Mouse (Mus musculus) monocyte, adult 5-6 weeks (primary cell): ENCODE measurements around the gene Tmem270. TPM values are rescaled to one million over a fixed set of nuclear protein-coding genes. Genes with fewer than 3 reads are reported as not detected.

Experiments
- ATAC-seq: fragments of 153-309, 156-312 bp; replicated peaks from 2 replicates; pipeline ENCODE4 v1.8.0; 2017; ENCODE audit warnings: mild to moderate bottlenecking; ENCODE audit not compliant: low TSS enrichment, insufficient number of reproducible peaks, severe bottlenecking, poor library complexity, low FRiP score
- total RNA-seq: library from RNA; stranded (forward); fragments of 200-1000, 200-491, 200-594 nt; gene quantifications from 3 replicates; pipeline ENCODE4 v1.2.3, GENCODE M21; 2017

Gene Tmem270
- total RNA-seq, 1 experiment from 2014 or later = not detected

- ATAC-seq = no peak; the same call in 1 of the 2 replicates
These were observed 26.4 kb upstream of the Tmem270 start for GRCm38 (mm10) chr5:134932903-134933276.

GRCm38 (mm10) chr5:134932179-134932902 lies 25.8 kb upstream of the Tmem270 start, which contains the start of gene Mettl27:
Gene Mettl27 (plus strand): TSS chr5:134932368.
- ATAC-seq = peak; percentile 87

GRCm38 (mm10) chr5:134929988-134930387 lies 23.5 kb upstream of the Tmem270 start:
- ATAC-seq = no peak

- no peak for ATAC-seq
These were observed 20.2 kb upstream of the Tmem270 start for GRCm38 (mm10) chr5:134926726-134927125.

- ATAC-seq = no peak
These were observed 16.6 kb upstream of the Tmem270 start for GRCm38 (mm10) chr5:134923141-134923540.

GRCm38 (mm10) chr5:134921106-134921505 lies 14.6 kb upstream of the Tmem270 start:
- no peak for ATAC-seq

GRCm38 (mm10) chr5:134920106-134920687 lies 13.7 kb upstream of the Tmem270 start:
- ATAC-seq = no peak

GRCm38 (mm10) chr5:134919097-134919496 lies 12.6 kb upstream of the Tmem270 start:
- ATAC-seq = no peak

- 0 out of 2 replicates have a peak, but pooled peaks have one; percentile 31 for ATAC-seq
These were observed 11.7 kb upstream of the Tmem270 start for GRCm38 (mm10) chr5:134918071-134918832.

GRCm38 (mm10) chr5:134915311-134915710 lies 8.8 kb upstream of the Tmem270 start, which contains the start of gene Cldn13:
Gene Cldn13 (minus strand): TSS chr5:134915526.
- no peak for ATAC-seq

- ATAC-seq = no peak
These were observed 8.0 kb upstream of the Tmem270 start for GRCm38 (mm10) chr5:134914510-134914909.

GRCm38 (mm10) chr5:134913753-134914152 lies 7.2 kb upstream of the Tmem270 start:
- ATAC-seq = no peak

GRCm38 (mm10) chr5:134913352-134913751 lies 6.8 kb upstream of the Tmem270 start:
- no peak for ATAC-seq

GRCm38 (mm10) chr5:134911901-134912300 lies 5.4 kb upstream of the Tmem270 start:
- no peak for ATAC-seq

- no peak for ATAC-seq
These were observed 602 bp upstream of the Tmem270 start for GRCm38 (mm10) chr5:134907135-134907534.

- ATAC-seq = no peak
These were observed 4.9 kb downstream of the Tmem270 start for GRCm38 (mm10) chr5:134901644-134902027.

- ATAC-seq = no peak
These were observed 5.4 kb downstream of the Tmem270 start for GRCm38 (mm10) chr5:134901012-134901643.

- ATAC-seq = no peak
These were observed 8.9 kb downstream of the Tmem270 start for GRCm38 (mm10) chr5:134897596-134897995.

- no peak for ATAC-seq
These were observed 9.6 kb downstream of the Tmem270 start for GRCm38 (mm10) chr5:134896965-134897364.
